Mouse (Mus musculus) kidney, adult 2 months (tissue): Measurements from ENCODE around the gene Jmjd8. TPM values are rescaled to one million over a fixed set of nuclear protein-coding genes. Genes with fewer than 3 reads are reported as not detected.

Source experiments
- DNase-seq: peaks from one replicate; pipeline ENCODE4 v3.0.0; 2021
- H3K27ac ChIP-seq: fragments of 200-500 bp; 2 replicates; pipeline ENCODE4 v1.5.1; 2012; ENCODE audit warnings: low read depth, low read length, control low read depth, inconsistent platforms; ENCODE audit not compliant: insufficient read depth
- H3K27me3 ChIP-seq: fragments of 200-500 bp; replicated peaks from 2 replicates; pipeline ENCODE4 v1.6.1; 2012; ENCODE audit warnings: mild to moderate bottlenecking, moderate library complexity, low read length, inconsistent platforms; ENCODE audit not compliant: control insufficient read depth, insufficient read depth
- H3K36me3 ChIP-seq: fragments of 200-500 bp; 2 replicates; pipeline ENCODE4 v1.6.1; 2012; ENCODE audit warnings: mild to moderate bottlenecking, moderate library complexity, low read length, inconsistent platforms; ENCODE audit not compliant: control insufficient read depth, insufficient read depth
- H3K4me1 ChIP-seq: fragments of 200-500 bp; 2 replicates; pipeline ENCODE4 v1.6.1; 2011; ENCODE audit warnings: low read length; ENCODE audit not compliant: control insufficient read depth, insufficient read depth
- H3K4me3 ChIP-seq: fragments of 200-500 bp; 2 replicates; pipeline ENCODE4 v1.5.1; 2011; ENCODE audit warnings: mild to moderate bottlenecking, low read depth, low read length, control low read depth; ENCODE audit not compliant: insufficient read depth
- CTCF ChIP-seq: fragments of 200-500 bp; conservative IDR thresholded peaks from 2 replicates; pipeline ENCODE4 v1.5.1; 2011; ENCODE audit warnings: low read depth, mild to moderate bottlenecking, control low read depth, low read length, moderate library complexity, mixed read lengths; ENCODE audit not compliant: insufficient read depth, insufficient read length
- POLR2A ChIP-seq: fragments of 200-500 bp; IDR thresholded peaks from one replicate; pipeline ENCODE4 v1.6.1; 2011; ENCODE audit warnings: low read depth, low read length, control low read depth
- WGBS: fragments of 180-500 bp; shearing (Covaris S2); methylation state at CpG from one replicate; pipeline ENCODE4 v1.1.7; 2018; 5-methylcytosine and 5-hydroxymethylcytosine counted together
- polyA plus RNA-seq: library from polyadenylated mRNA; depleted of rRNA; stranded (reverse); fragments of >200 nt; gene quantifications from 2 replicates; pipeline ENCODE4 v1.2.3, GENCODE M21; 2012; rRNA removed

The Jmjd8 gene
- polyA plus RNA-seq, 1 experiment: 132 TPM

- H3K27me3 ChIP-seq: no peaks in the 10 kb centered on the region
- H3K36me3 ChIP-seq: no peaks in the 10 kb centered on the region
- peak; percentile 71 for DNase-seq
- TF ChIP-seq POLR2A (no peak), CTCF (no peak)
- no peak overlapping the region for H3K27ac ChIP-seq
- 26% methylated on average over 5 of the region's 5 CpGs for WGBS
- H3K4me1 ChIP-seq: peaks cover 19% of the 10 kb centered on the region; the same call in 1 of the 2 replicates
- no peak overlapping the region for H3K4me3 ChIP-seq
Observed at GRCm38 (mm10) chr17:25880913-25881641, 52.4 kb downstream of the Jmjd8 start.

Other genes with a start within 250 kb of the Jmjd8 start
- gene Lmf1, start 249.8 kb upstream of the Jmjd8 start, polyA plus RNA-seq: 31.6 and 35.4 TPM in 2 replicates
- gene Gng13, start 111.7 kb upstream of the Jmjd8 start, polyA plus RNA-seq: not detected in 2 replicates
- 0.75 and 1.5 TPM in 2 replicates for gene Chtf18, start 101.4 kb upstream of the Jmjd8 start, polyA plus RNA-seq
- 20.7 and 26.4 TPM in 2 replicates for gene Rpusd1, start 101.2 kb upstream of the Jmjd8 start, polyA plus RNA-seq
- 0.10 TPM in 1 of 2 replicates, not detected in the other for gene Mslnl, start 92.8 kb upstream of the Jmjd8 start, polyA plus RNA-seq
- 3.3 and 3.9 TPM in 2 replicates for gene Msln, start 74.5 kb upstream of the Jmjd8 start, polyA plus RNA-seq
- 47.5 and 50.5 TPM in 2 replicates for gene Narfl, start 55.1 kb upstream of the Jmjd8 start, polyA plus RNA-seq
- 58.9 and 62.8 TPM in 2 replicates for gene Haghl, start 43.2 kb upstream of the Jmjd8 start, polyA plus RNA-seq
- gene Ccdc78, start 42.3 kb upstream of the Jmjd8 start, polyA plus RNA-seq: 0.06 and 0.12 TPM in 2 replicates
- 152 and 158 TPM in 2 replicates for gene Fam173a, start 36.0 kb upstream of the Jmjd8 start, polyA plus RNA-seq
- gene AC134908.4, start 33.2 kb upstream of the Jmjd8 start, polyA plus RNA-seq: 0.64 TPM in 1 of 2 replicates, not detected in the other
- gene Metrn, start 31.7 kb upstream of the Jmjd8 start, polyA plus RNA-seq: 50.1 and 61.3 TPM in 2 replicates
- gene Fbxl16, start 19.8 kb upstream of the Jmjd8 start, polyA plus RNA-seq: 3.6 TPM in 2 replicates
- gene Wdr24, start 5.2 kb upstream of the Jmjd8 start, polyA plus RNA-seq: 34.9 and 42.1 TPM in 2 replicates
- 140 and 144 TPM in 2 replicates for gene Stub1, start 4.5 kb downstream of the Jmjd8 start, polyA plus RNA-seq
- gene Rhbdl1, start 8.4 kb downstream of the Jmjd8 start, polyA plus RNA-seq: 9.2 and 13.9 TPM in 2 replicates
- 26.3 and 50.3 TPM in 2 replicates for gene Gm20683, start 12.9 kb downstream of the Jmjd8 start, polyA plus RNA-seq
- gene Rhot2, start 16.0 kb downstream of the Jmjd8 start, polyA plus RNA-seq: 133 and 147 TPM in 2 replicates
- 23.8 and 25.5 TPM in 2 replicates for gene Wdr90, start 32.6 kb downstream of the Jmjd8 start, polyA plus RNA-seq
- 258 and 286 TPM in 2 replicates for gene Mcrip2, start 39.9 kb downstream of the Jmjd8 start, polyA plus RNA-seq
- gene Mettl26, start 46.2 kb downstream of the Jmjd8 start, polyA plus RNA-seq: 509 and 656 TPM in 2 replicates
- gene Wfikkn1, start 52.0 kb downstream of the Jmjd8 start, polyA plus RNA-seq: 0.31 and 0.42 TPM in 2 replicates
- 31.3 and 34.8 TPM in 2 replicates for gene Rab40c, start 90.9 kb downstream of the Jmjd8 start, polyA plus RNA-seq
- gene Pigq, start 116.1 kb downstream of the Jmjd8 start, polyA plus RNA-seq: 236 and 270 TPM in 2 replicates
- 16.0 and 21.0 TPM in 2 replicates for gene Nhlrc4, start 116.1 kb downstream of the Jmjd8 start, polyA plus RNA-seq
- gene A930017K11Rik, start 123.7 kb downstream of the Jmjd8 start, polyA plus RNA-seq: 7.2 and 8.3 TPM in 2 replicates
- 24.0 and 31.6 TPM in 2 replicates for gene Capn15, start 156.9 kb downstream of the Jmjd8 start, polyA plus RNA-seq
- 454 and 517 TPM in 2 replicates for gene Rab11fip3, start 240.7 kb downstream of the Jmjd8 start, polyA plus RNA-seq